Mouse (Mus musculus): ENCODE measurements at regions not wholly inside any gene's neighbourhood (a gene's known extent, or its start where the extent isn't known, plus 50 kb on each side); places are given as distances from the start of the nearest gene placed in this dataset.
A peak's percentile ranks its signal among the peaks of the same experiment; 100 is the strongest.

DNA sequence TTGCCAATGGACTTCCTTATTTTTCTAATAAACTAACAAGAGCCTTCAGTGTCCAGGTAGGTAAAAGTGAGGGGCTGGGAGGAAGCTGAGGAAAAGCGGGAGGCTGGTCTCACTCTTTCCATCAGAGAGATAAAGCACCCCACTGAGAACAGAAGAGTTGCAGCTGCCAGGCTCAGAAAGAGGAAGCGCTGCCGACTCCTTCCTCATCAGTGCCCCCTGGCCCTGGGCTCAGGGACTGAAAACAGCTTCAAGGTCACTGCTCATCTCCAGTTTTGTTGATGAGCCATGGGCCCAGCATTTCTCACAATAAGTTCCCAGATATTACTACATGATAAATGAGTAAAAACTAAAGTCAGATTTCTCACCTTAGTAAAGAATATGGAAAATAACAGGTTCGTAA, 57.4 kb upstream of the Frmd6 start:
- TF ChIP-seq MYOD1 (IDR thresholded peaks at IDR 0.05; ENCODE audit: control insufficient read depth, insufficient read length, low read depth) (no peak), CEBPB (IDR thresholded peaks at IDR 0.05; ENCODE audit: low read depth) (no peak), CTCF (IDR thresholded peaks at IDR 0.05; ENCODE audit: control insufficient read depth, insufficient read depth, insufficient read length) (no peak), USF1 (IDR thresholded peaks at IDR 0.05; ENCODE audit: low read depth) (no peak), MYOG (IDR thresholded peaks at IDR 0.05; ENCODE audit: control insufficient read depth, extremely low read depth, insufficient read length) (no peak), MAX (IDR thresholded peaks at IDR 0.05) (no peak), FOSL1 (IDR thresholded peaks at IDR 0.05; ENCODE audit: insufficient read depth, low read length, poor library complexity, severe bottlenecking) (no peak)
- no peak overlapping the region for H3K4me3 ChIP-seq (ENCODE audit: insufficient read depth, poor library complexity, severe bottlenecking)
- H3K79me3 ChIP-seq (ENCODE audit: low read depth): no peaks in the 10 kb centered on the region
- no peak overlapping the region for H3ac ChIP-seq (ENCODE audit: control insufficient read depth, insufficient read length, low read depth)
- H3K79me2 ChIP-seq (ENCODE audit: control insufficient read depth, insufficient read depth): no peaks in the 10 kb centered on the region
- H3K27me3 ChIP-seq (ENCODE audit: control insufficient read depth, insufficient read depth, insufficient read length): no peaks in the 10 kb centered on the region
- no peaks in the 10 kb centered on the region for H3K36me3 ChIP-seq (ENCODE audit: control insufficient read depth, insufficient read depth)

DNA sequence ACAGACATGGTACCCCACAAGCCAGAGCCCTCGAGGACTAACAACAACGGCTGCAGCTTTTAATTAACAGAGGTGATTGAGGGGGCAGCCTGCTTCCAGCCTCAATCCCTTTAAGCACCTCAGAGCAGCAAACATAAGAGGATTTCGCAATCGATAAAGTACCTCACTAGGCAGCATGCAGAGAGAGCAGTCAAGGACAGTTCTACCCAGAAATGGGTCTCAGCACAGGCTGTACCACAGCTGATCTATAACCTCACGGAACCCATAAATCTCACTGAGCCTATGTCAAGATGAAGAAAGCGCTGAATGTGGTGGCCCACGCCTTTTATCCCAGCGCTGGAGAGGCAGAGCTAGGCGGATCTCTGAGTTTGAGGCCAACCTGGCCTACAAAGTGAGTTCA, 56.6 kb upstream of the Frmd6 start:
- no peak overlapping the region for H3K4me3 ChIP-seq (ENCODE audit: insufficient read depth, poor library complexity, severe bottlenecking)
- H3K79me3 ChIP-seq (ENCODE audit: low read depth): no peaks in the 10 kb centered on the region
- H3ac ChIP-seq (ENCODE audit: control insufficient read depth, insufficient read length, low read depth): no peak overlapping the region
- no peaks in the 10 kb centered on the region for H3K27me3 ChIP-seq (ENCODE audit: control insufficient read depth, insufficient read depth, insufficient read length)
- no peaks in the 10 kb centered on the region for H3K36me3 ChIP-seq (ENCODE audit: control insufficient read depth, insufficient read depth)
- peak; percentile 74 for TF ChIP-seq CEBPB (IDR thresholded peaks at IDR 0.05; ENCODE audit: low read depth)
- TF ChIP-seq FOSL1 (IDR thresholded peaks at IDR 0.05; ENCODE audit: insufficient read depth, low read length, poor library complexity, severe bottlenecking): no peak
- H3K79me2 ChIP-seq (ENCODE audit: control insufficient read depth, insufficient read depth): no peaks in the 10 kb centered on the region

DNA sequence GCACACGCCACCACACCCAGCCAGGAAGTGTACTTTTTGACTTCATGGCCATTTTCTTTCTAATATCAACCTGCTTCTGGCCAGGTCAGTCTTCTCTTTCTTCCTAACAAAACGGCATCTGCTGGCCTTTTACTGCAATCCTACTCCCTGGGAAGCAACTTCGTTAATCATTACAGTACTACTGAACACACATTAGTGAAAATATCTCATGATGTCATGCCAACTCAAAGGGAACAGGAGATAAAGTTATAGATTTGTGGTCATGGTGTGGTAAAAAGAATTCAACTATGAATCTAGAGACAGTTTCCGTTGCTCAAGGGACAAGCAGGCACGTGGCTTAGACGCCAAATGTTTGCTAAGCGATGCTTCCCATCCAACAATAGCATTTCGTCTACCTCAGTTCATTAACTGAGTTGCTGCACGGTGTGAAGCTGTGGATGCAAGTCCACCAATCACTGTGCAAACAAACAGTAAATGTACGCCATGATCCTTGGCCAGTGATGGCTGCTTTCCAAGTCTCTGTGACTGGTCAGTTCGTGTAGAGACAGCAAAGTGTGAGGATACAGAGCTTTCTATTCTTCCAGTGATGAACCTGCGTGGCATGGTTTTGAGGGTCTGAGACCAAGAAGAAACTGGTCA, 55.7 kb upstream of the Frmd6 start:
- H3K79me3 ChIP-seq (ENCODE audit: low read depth): no peaks in the 10 kb centered on the region
- no peaks in the 10 kb centered on the region for H3K36me3 ChIP-seq (ENCODE audit: control insufficient read depth, insufficient read depth)
- H3K27me3 ChIP-seq (ENCODE audit: control insufficient read depth, insufficient read depth, insufficient read length): no peaks in the 10 kb centered on the region
- H3ac ChIP-seq (ENCODE audit: control insufficient read depth, insufficient read length, low read depth): no peak overlapping the region
- no peaks in the 10 kb centered on the region for H3K79me2 ChIP-seq (ENCODE audit: control insufficient read depth, insufficient read depth)
- no peak overlapping the region for H3K4me3 ChIP-seq (ENCODE audit: insufficient read depth, poor library complexity, severe bottlenecking)
- TF ChIP-seq FOSL1 (IDR thresholded peaks at IDR 0.05; ENCODE audit: insufficient read depth, low read length, poor library complexity, severe bottlenecking): no peak
- TF ChIP-seq MYOD1 (IDR thresholded peaks at IDR 0.05; ENCODE audit: control insufficient read depth, insufficient read length, low read depth): no peak
- TF ChIP-seq CTCF (IDR thresholded peaks at IDR 0.05; ENCODE audit: control insufficient read depth, insufficient read depth, insufficient read length): no peak
- TF ChIP-seq MAX (IDR thresholded peaks at IDR 0.05): no peak
- TF ChIP-seq MYOG (IDR thresholded peaks at IDR 0.05; ENCODE audit: control insufficient read depth, extremely low read depth, insufficient read length): no peak
- no peak for TF ChIP-seq USF1 (IDR thresholded peaks at IDR 0.05; ENCODE audit: low read depth)
- TF ChIP-seq CEBPB (IDR thresholded peaks at IDR 0.05; ENCODE audit: low read depth): no peak

DNA sequence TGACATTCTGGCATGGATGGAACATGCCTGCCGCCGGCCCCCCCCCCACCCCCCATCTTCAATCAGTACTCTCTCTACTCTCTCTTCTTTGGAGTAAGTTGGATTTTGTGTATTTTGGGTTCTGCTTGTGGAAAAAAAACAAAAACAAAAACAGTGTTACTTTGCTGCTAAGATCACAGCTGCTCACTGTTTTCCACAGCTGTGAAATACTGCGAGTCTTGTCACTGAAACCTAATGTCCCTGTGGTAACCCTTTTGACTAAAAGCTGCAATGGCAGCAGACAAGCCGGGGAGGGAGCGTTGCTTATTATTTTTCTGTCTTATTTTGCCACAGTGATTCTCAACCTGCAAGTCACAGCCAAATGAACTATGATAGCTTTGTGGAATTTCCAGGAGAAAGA, 51.3 kb upstream of the Frmd6 start:
- H3K4me3 ChIP-seq (ENCODE audit: insufficient read depth, poor library complexity, severe bottlenecking): no peak overlapping the region
- no peaks in the 10 kb centered on the region for H3K79me3 ChIP-seq (ENCODE audit: low read depth)
- H3K27me3 ChIP-seq (ENCODE audit: control insufficient read depth, insufficient read depth, insufficient read length): no peaks in the 10 kb centered on the region
- H3K79me2 ChIP-seq (ENCODE audit: control insufficient read depth, insufficient read depth): no peaks in the 10 kb centered on the region
- no peak overlapping the region for H3ac ChIP-seq (ENCODE audit: control insufficient read depth, insufficient read length, low read depth)
- TF ChIP-seq CTCF (IDR thresholded peaks at IDR 0.05; ENCODE audit: control insufficient read depth, insufficient read depth, insufficient read length) (no peak), MYOD1 (IDR thresholded peaks at IDR 0.05; ENCODE audit: control insufficient read depth, insufficient read length, low read depth) (no peak), FOSL1 (IDR thresholded peaks at IDR 0.05; ENCODE audit: insufficient read depth, low read length, poor library complexity, severe bottlenecking) (no peak), CEBPB (IDR thresholded peaks at IDR 0.05; ENCODE audit: low read depth) (no peak), MYOG (IDR thresholded peaks at IDR 0.05; ENCODE audit: control insufficient read depth, extremely low read depth, insufficient read length) (no peak), USF1 (IDR thresholded peaks at IDR 0.05; ENCODE audit: low read depth) (no peak), MAX (IDR thresholded peaks at IDR 0.05) (no peak)
- H3K36me3 ChIP-seq (ENCODE audit: control insufficient read depth, insufficient read depth): no peaks in the 10 kb centered on the region

DNA sequence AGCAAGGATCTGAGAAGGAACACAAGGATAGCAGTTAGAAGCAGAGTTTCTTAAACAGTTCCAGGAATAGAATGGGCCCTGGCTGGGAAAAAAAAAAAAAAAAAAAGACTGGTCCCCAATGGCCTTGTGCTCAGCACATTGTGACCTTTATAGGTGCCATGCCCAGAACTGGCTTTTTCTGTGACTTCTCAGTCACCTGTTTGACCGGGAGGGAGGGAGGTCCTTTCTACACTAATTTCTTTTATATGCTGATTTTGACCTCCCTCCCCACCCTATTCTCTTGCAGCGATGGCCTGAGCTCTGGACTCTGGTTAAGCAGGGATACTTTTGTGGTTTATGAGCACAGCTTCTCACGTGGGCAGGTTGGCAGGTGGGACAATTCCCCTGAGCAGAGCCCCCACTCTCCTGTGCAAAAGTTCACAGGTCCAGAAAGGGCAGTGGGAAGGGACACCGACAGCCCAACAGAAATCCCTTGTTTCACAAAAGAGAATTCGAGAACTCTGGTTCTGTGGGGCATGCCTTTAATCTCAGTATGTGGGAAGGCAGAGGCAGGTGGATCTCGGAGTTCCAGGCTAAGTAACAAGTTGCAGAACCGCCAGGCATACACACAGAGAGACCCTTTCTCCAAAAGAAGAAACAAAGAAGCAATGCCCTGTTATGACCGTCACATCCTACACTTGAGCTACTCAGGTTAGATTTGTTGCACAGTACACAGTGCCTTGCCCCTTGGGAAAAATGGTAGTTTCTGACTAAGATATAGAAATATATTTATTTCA, 50.3 kb upstream of the Frmd6 start:
- Histone ChIP-seq H3K79me3 (ENCODE audit: low read depth) (no peaks in the 10 kb centered on the region), H3K4me3 (ENCODE audit: insufficient read depth, poor library complexity, severe bottlenecking) (no peak overlapping the region), H3K27me3 (ENCODE audit: control insufficient read depth, insufficient read depth, insufficient read length) (no peaks in the 10 kb centered on the region), H3ac (ENCODE audit: control insufficient read depth, insufficient read length, low read depth) (no peak overlapping the region), H3K79me2 (ENCODE audit: control insufficient read depth, insufficient read depth) (no peaks in the 10 kb centered on the region), H3K36me3 (ENCODE audit: control insufficient read depth, insufficient read depth) (no peaks in the 10 kb centered on the region)
- TF ChIP-seq FOSL1 (IDR thresholded peaks at IDR 0.05; ENCODE audit: insufficient read depth, low read length, poor library complexity, severe bottlenecking) (no peak), MYOD1 (IDR thresholded peaks at IDR 0.05; ENCODE audit: control insufficient read depth, insufficient read length, low read depth) (no peak), CTCF (IDR thresholded peaks at IDR 0.05; ENCODE audit: control insufficient read depth, insufficient read depth, insufficient read length) (no peak), USF1 (IDR thresholded peaks at IDR 0.05; ENCODE audit: low read depth) (no peak), CEBPB (IDR thresholded peaks at IDR 0.05; ENCODE audit: low read depth) (no peak), MAX (IDR thresholded peaks at IDR 0.05) (no peak), MYOG (IDR thresholded peaks at IDR 0.05; ENCODE audit: control insufficient read depth, extremely low read depth, insufficient read length) (no peak)

All from C2C12 (cell line).